Mouse (Mus musculus): ENCODE results near the gene Apol9b.

DNA sequence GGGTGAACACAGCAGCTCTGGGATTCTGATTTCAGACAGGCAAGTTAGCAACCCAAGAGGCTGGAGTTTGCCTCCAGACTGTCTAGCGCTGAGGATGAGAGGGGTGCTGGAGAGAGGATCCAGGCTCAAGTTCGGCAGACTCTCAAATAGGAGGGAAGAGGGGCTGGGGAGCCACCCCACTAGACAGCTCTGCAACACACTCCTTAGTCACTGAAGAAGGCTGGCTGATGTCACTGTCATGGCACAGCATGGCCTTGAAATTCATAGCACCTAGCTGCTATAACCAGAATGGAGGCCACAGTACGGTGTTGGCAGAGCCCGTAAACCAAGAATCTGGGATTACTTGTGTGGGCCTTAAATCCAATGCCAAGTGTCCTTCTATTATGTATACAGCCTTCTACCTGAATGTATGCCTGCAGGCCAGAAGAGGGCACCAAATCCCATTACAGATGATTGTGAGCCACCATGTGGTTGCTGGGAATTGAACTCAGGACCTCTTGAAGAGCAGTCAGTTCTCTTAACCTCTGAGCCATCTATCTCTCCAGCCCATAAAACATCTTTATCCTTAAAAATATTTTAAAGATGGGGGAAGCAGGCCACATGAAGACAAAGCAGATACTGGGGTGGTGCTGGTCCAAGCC is 28.9 kb downstream of the Apol9b start:
- no peak for TF ChIP-seq CTCF (IDR thresholded peaks at IDR 0.05; ENCODE audit: insufficient read depth, low read length)
- TF ChIP-seq POLR2A (IDR thresholded peaks at IDR 0.05; ENCODE audit: borderline replicate concordance, extremely low read depth, low read depth, low read length), result no peak

All from lung, adult 2 months (tissue).